Mouse (Mus musculus) midbrain, embryonic 16.5 days (tissue): Measurements from ENCODE around the gene 1700102P08Rik. TPM values are rescaled to one million over a fixed set of nuclear protein-coding genes. Genes with fewer than 3 reads are reported as not detected.

ENCODE experiments used
- ATAC-seq: fragments of 200-750 bp; cut with Nextera tagmentation; 2 replicates; pipeline ENCODE4 v1.8.0; 2017; ENCODE audit warnings: moderate TSS enrichment
- H3K27ac ChIP-seq: fragments of 300-500 bp; sonication (generic); 2 replicates; pipeline ENCODE4 v1.5.1; 2014; ENCODE audit warnings: mild to moderate bottlenecking, low read length, mixed read lengths
- H3K27me3 ChIP-seq: fragments of 300-500 bp; sonication (generic); 2 replicates; pipeline ENCODE4 v1.6.1; 2014; ENCODE audit warnings: low read depth, low read length, mixed read lengths; ENCODE audit not compliant: control insufficient read depth, insufficient read depth
- H3K36me3 ChIP-seq: fragments of 300-500 bp; sonication (generic); 2 replicates; pipeline ENCODE4 v1.6.1; 2014; ENCODE audit warnings: mild to moderate bottlenecking, low read length, moderate library complexity, mixed read lengths; ENCODE audit not compliant: control insufficient read depth, insufficient read depth
- H3K4me1 ChIP-seq: fragments of 300-500 bp; sonication (generic); 2 replicates; pipeline ENCODE4 v1.6.1; 2014; ENCODE audit warnings: mild to moderate bottlenecking, low read length, mixed read lengths; ENCODE audit not compliant: control insufficient read depth, insufficient read depth
- H3K4me2 ChIP-seq: fragments of 300-500 bp; sonication (generic); 2 replicates; pipeline ENCODE4 v1.6.1; 2014; ENCODE audit warnings: mild to moderate bottlenecking, low read length, mixed read lengths
- H3K4me3 ChIP-seq: fragments of 300-500 bp; sonication (generic); 2 replicates; pipeline ENCODE4 v1.5.1; 2014; ENCODE audit warnings: low read depth, mild to moderate bottlenecking, low read length, moderate library complexity, mixed read lengths
- H3K9ac ChIP-seq: fragments of 300-500 bp; sonication (generic); 2 replicates; pipeline ENCODE4 v1.6.1; 2014; ENCODE audit warnings: low read depth, low read length, mixed read lengths
- H3K9me3 ChIP-seq: fragments of 300-500 bp; sonication (generic); replicated peaks from 2 replicates; pipeline ENCODE4 v1.6.1; 2014; ENCODE audit warnings: mild to moderate bottlenecking, low read length, mixed read lengths; ENCODE audit not compliant: control insufficient read depth, poor library complexity, severe bottlenecking
- WGBS: fragments of 180-500 bp; shearing (Covaris S2); extraction: QIAGEN DNeasy Blood & Tissue Kit; methylation state at CpG from one replicate; pipeline ENCODE4 v1.1.7; 2014; 5-methylcytosine and 5-hydroxymethylcytosine counted together
- polyA plus RNA-seq: library from polyadenylated mRNA; unstranded; fragments of >200 nt; fragmentation: Nextera tagmentation; extraction: Ambion mirVana; gene quantifications from 2 replicates; pipeline ENCODE4 v1.2.1, GENCODE M21; 2015

1700102P08Rik gene
- polyA plus RNA-seq, 1 experiment from 2014 or later, result 2.3 TPM

GRCm38 (mm10) chr9:108436182-108436581, 43.6 kb downstream of the 1700102P08Rik start, which contains the start of gene BC048562:
BC048562 (plus strand) TSS chr9:108436482.
- H3K27ac ChIP-seq, result peak within 1 kb of the TSS; percentile 43; the same call in 1 of the 2 replicates
- H3K9me3 ChIP-seq, result no peaks in the 10 kb centered on the region
- H3K36me3 ChIP-seq, result no peaks in the 10 kb centered on the region
- ATAC-seq, result no peak; the same call in 1 of the 2 replicates
- H3K4me3 ChIP-seq, result no peak within 1 kb of the TSS
- H3K27me3 ChIP-seq, result no peaks in the 10 kb centered on the region
- H3K9ac ChIP-seq, result no peak within 1 kb of the TSS
- no peak within 1 kb of the TSS for H3K4me2 ChIP-seq
- WGBS, result 16% methylated on average over 3 of the region's 3 CpGs
- peaks cover 3% of the 10 kb centered on the region; the same call in 1 of the 2 replicates for H3K4me1 ChIP-seq

- Histone ChIP-seq H3K4me2 (no peak overlapping the region), H3K4me1 (peaks cover 3% of the 10 kb centered on the region; the same call in 1 of the 2 replicates), H3K27ac (no peak overlapping the region), H3K9ac (no peak overlapping the region), H3K27me3 (no peaks in the 10 kb centered on the region), H3K36me3 (no peaks in the 10 kb centered on the region), H3K4me3 (no peak overlapping the region), H3K9me3 (no peaks in the 10 kb centered on the region)
- 81% methylated on average over 6 of the region's 6 CpGs for whole genome bisulfite sequencing
- ATAC-seq, result no peak
Measured at GRCm38 (mm10) chr9:108439176-108439575, 46.6 kb downstream of the 1700102P08Rik start.

GRCm38 (mm10) chr9:108440485-108440884, 47.9 kb downstream of the 1700102P08Rik start:
- H3K4me3 ChIP-seq, result no peak overlapping the region
- H3K9me3 ChIP-seq, result no peaks in the 10 kb centered on the region
- no peaks in the 10 kb centered on the region for H3K36me3 ChIP-seq
- no peaks in the 10 kb centered on the region for H3K27me3 ChIP-seq
- WGBS, result 65% methylated on average over 5 of the region's 5 CpGs
- H3K9ac ChIP-seq, result no peak overlapping the region
- peaks cover 3% of the 10 kb centered on the region; the same call in 1 of the 2 replicates for H3K4me1 ChIP-seq
- H3K4me2 ChIP-seq, result no peak overlapping the region
- H3K27ac ChIP-seq, result no peak overlapping the region
- ATAC-seq, result no peak

- ATAC-seq, result no peak
- Histone ChIP-seq H3K9ac (no peak overlapping the region), H3K4me3 (no peak overlapping the region), H3K27me3 (no peaks in the 10 kb centered on the region), H3K36me3 (no peaks in the 10 kb centered on the region), H3K4me1 (no peaks in the 10 kb centered on the region; the same call in 1 of the 2 replicates), H3K4me2 (no peak overlapping the region), H3K9me3 (no peaks in the 10 kb centered on the region), H3K27ac (no peak overlapping the region)
- 88% methylated on average over 11 of the region's 11 CpGs for WGBS
Measured at GRCm38 (mm10) chr9:108441236-108441919, 48.8 kb downstream of the 1700102P08Rik start.

GRCm38 (mm10) chr9:108445125-108445524, 52.5 kb downstream of the 1700102P08Rik start:
- Histone ChIP-seq H3K9me3 (no peaks in the 10 kb centered on the region), H3K27me3 (no peaks in the 10 kb centered on the region), H3K4me3 (no peak overlapping the region), H3K4me2 (no peak overlapping the region), H3K36me3 (peaks cover 3% of the 10 kb centered on the region; the same call in 1 of the 2 replicates), H3K27ac (no peak overlapping the region), H3K4me1 (peaks cover 10% of the 10 kb centered on the region), H3K9ac (no peak overlapping the region)
- 75% methylated on average over 9 of the region's 9 CpGs for WGBS
- no peak for ATAC-seq

GRCm38 (mm10) chr9:108449860-108450259, 57.3 kb downstream of the 1700102P08Rik start:
- H3K27me3 ChIP-seq, result no peaks in the 10 kb centered on the region
- peaks cover 38% of the 10 kb centered on the region for H3K4me1 ChIP-seq

GRCm38 (mm10) chr9:108450292-108451169, 57.9 kb downstream of the 1700102P08Rik start:
- Histone ChIP-seq H3K27me3 (no peaks in the 10 kb centered on the region), H3K36me3 (peaks cover 3% of the 10 kb centered on the region; the same call in 1 of the 2 replicates), H3K9ac (peak overlapping the region; percentile 50), H3K9me3 (no peaks in the 10 kb centered on the region), H3K4me2 (peak overlapping the region; percentile 70), H3K4me3 (peak overlapping the region; percentile 55), H3K27ac (peak overlapping the region; percentile 84), H3K4me1 (peaks cover 38% of the 10 kb centered on the region)
- ATAC-seq, result peak; percentile 43; the same call in 1 of the 2 replicates
- WGBS, result 43% methylated on average over 21 of the region's 21 CpGs

More at GRCm38 (mm10) chr9:108449860-108450259, 57.3 kb downstream of the 1700102P08Rik start:
- 8% methylated on average over 4 of the region's 4 CpGs for WGBS
- Histone ChIP-seq H3K27ac (peak overlapping the region; percentile 84), H3K9me3 (no peaks in the 10 kb centered on the region), H3K9ac (peak overlapping the region; percentile 50), H3K36me3 (peaks cover 3% of the 10 kb centered on the region; the same call in 1 of the 2 replicates), H3K4me3 (peak overlapping the region; percentile 55), H3K4me2 (peak overlapping the region; percentile 70)
- ATAC-seq, result peak; percentile 12; the same call in 1 of the 2 replicates

- Histone ChIP-seq H3K9ac (peak overlapping the region; percentile 33), H3K27me3 (no peaks in the 10 kb centered on the region)
- 76% methylated on average over 6 of the region's 6 CpGs for WGBS
Measured at GRCm38 (mm10) chr9:108451170-108451493, 58.5 kb downstream of the 1700102P08Rik start.

More at GRCm38 (mm10) chr9:108451170-108451493, 58.5 kb downstream of the 1700102P08Rik start:
- H3K36me3 ChIP-seq, result peaks cover 3% of the 10 kb centered on the region; the same call in 1 of the 2 replicates
- H3K27ac ChIP-seq, result peak overlapping the region; percentile 84
- peak overlapping the region; percentile 55 for H3K4me3 ChIP-seq
- peaks cover 38% of the 10 kb centered on the region for H3K4me1 ChIP-seq
- no peaks in the 10 kb centered on the region for H3K9me3 ChIP-seq
- no peak for ATAC-seq
- H3K4me2 ChIP-seq, result peak overlapping the region; percentile 70
